Mouse (Mus musculus): Measurements from ENCODE around the gene Cnksr3. TPM values are rescaled to one million over a fixed set of nuclear protein-coding genes. Genes with fewer than 3 reads are reported as not detected.
A peak's percentile ranks its signal among the peaks of the same experiment; 100 is the strongest.

Cnksr3 gene
- polyA plus RNA-seq, 1 experiment from 2014 or later, result 13.6 TPM

DNA sequence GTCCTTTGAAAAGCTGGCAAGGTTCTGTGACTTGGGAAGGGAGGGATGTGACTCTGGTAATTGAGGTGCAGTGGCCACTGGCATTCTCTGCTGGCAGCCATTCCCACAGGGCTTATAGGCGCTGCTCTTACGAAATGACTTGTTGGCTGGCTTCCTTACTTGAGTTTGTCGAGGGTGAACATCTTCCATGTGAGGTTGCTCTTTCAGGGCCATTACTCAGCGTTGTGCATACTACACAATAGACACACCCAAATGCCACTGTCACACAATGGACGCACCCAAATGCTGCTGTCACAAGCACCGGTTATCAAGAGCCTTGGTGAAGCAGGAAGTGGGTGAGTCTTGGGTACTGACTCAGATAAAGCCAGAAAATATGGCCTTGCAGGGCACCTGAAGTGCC lies 22.8 kb downstream of the Cnksr3 start:
- no peak overlapping the region for H3K4me3 ChIP-seq (replicated peaks)
- H3K27me3 ChIP-seq (replicated peaks), result no peaks in the 10 kb centered on the region
- H3K9ac ChIP-seq, result no peak overlapping the region
- peaks cover 5% of the 10 kb centered on the region for H3K4me1 ChIP-seq (replicated peaks)
- no peaks in the 10 kb centered on the region for H3K9me3 ChIP-seq
- H3K4me2 ChIP-seq (replicated peaks), result no peak overlapping the region
- H3K27ac ChIP-seq, result no peak overlapping the region
- no peak for ATAC-seq
- WGBS, result 69% methylated on average over 6 of the region's 6 CpGs
- no peaks in the 10 kb centered on the region for H3K36me3 ChIP-seq

DNA sequence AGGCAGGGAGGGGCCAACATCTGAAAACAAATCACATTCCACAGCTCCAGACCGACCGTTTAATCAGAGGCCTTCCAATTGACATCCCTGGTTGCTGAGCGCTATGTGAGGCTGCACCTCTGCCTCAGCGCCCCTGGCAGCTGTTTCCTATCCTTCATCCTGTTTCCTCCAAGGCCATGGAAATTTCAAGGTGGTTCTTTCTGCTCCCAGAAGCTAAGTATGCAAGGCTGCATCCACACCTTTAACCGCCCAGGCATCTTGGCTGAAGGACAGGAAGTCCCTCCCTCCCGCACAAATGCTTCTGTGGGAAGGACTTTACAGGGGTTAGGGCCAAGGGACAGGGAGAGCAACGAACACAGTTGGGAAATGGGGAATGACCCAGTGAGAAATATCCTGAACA lies 24.2 kb downstream of the Cnksr3 start:
- Histone ChIP-seq H3K27me3 (replicated peaks) (no peaks in the 10 kb centered on the region), H3K9me3 (no peaks in the 10 kb centered on the region), H3K36me3 (no peaks in the 10 kb centered on the region), H3K4me1 (replicated peaks) (peaks cover 15% of the 10 kb centered on the region), H3K4me2 (replicated peaks) (no peak overlapping the region), H3K9ac (no peak overlapping the region), H3K4me3 (replicated peaks) (no peak overlapping the region), H3K27ac (no peak overlapping the region)
- WGBS, result 42% methylated on average over 7 of the region's 7 CpGs
- ATAC-seq, result no peak

DNA sequence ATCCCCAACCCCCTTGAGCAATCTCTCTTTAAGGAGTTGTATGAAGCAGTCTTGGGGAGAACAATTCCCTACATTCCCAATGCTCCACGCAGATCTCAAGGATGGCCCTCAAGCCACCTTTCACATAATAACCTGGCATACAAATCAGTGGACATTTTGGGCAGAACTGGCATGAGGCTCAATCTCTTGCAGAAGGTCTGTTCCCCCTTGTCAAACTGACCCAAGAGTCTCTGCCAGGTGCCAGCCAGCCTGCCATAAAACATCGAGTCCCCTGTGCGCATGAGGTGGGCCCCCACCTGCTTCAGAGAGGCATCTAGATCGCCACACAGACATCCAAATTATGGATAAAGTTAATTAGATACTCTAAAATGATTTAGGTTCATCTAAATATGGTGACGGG lies 25.0 kb downstream of the Cnksr3 start:
- Histone ChIP-seq H3K4me3 (replicated peaks) (no peak overlapping the region), H3K27me3 (replicated peaks) (no peaks in the 10 kb centered on the region), H3K4me1 (replicated peaks) (peaks cover 23% of the 10 kb centered on the region), H3K9ac (no peak overlapping the region), H3K36me3 (no peaks in the 10 kb centered on the region), H3K4me2 (replicated peaks) (no peak overlapping the region), H3K9me3 (no peaks in the 10 kb centered on the region), H3K27ac (no peak overlapping the region)
- no peak for ATAC-seq
- 90% methylated on average over 5 of the region's 5 CpGs for WGBS

DNA sequence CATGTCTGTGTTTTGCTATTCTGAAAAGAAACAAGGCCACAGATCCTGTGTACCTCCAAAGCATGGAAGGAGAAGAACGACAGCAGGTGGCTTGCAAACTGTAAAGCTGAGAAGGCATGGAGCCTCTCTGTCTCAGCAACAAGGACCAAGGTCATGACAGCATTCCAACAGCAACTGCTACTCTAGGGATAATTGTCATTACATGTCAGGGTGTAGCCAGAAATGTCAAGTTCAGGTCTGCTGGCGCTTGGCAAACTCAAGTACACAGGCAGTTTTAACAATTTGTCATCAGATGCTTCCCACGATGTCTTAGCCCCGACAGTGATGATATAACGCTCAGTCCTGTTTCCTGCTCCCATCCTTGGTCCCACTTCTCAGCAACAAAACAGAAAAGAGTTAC lies 26.0 kb downstream of the Cnksr3 start:
- no peak for ATAC-seq
- H3K4me3 ChIP-seq (replicated peaks), result no peak overlapping the region
- peaks cover 21% of the 10 kb centered on the region for H3K4me1 ChIP-seq (replicated peaks)
- no peak overlapping the region for H3K9ac ChIP-seq
- H3K27me3 ChIP-seq (replicated peaks), result no peaks in the 10 kb centered on the region
- H3K36me3 ChIP-seq, result no peaks in the 10 kb centered on the region
- H3K4me2 ChIP-seq (replicated peaks), result no peak overlapping the region
- H3K27ac ChIP-seq, result no peak overlapping the region
- H3K9me3 ChIP-seq, result no peaks in the 10 kb centered on the region
- WGBS, result 84% methylated on average over 5 of the region's 5 CpGs

DNA sequence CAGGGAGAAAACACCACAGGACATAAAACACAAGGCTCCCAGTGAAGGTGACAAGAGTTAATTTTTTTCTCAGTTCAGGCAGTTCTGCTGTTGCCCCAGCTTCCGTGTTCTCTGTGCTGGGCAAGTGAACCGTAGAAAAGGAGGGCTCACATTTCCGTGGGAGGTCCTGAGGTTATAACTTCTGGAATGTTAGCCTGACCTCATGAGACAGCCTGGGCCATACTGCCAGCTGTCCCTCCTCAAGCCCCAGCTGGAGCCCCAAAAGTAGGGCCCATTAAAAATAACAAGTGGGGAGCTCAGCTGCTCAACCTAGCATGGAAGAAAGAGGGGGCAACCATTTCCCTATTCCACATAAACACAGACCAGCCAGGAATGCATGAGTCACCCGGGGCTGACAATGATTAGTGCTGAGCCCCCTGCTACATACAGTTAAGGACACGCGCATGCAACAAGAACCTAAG lies 28.8 kb downstream of the Cnksr3 start:
- Histone ChIP-seq H3K4me2 (replicated peaks) (peak overlapping the region; percentile 38), H3K9ac (no peak overlapping the region), H3K27ac (peak overlapping the region; percentile 75), H3K4me1 (replicated peaks) (peaks cover 31% of the 10 kb centered on the region), H3K9me3 (no peaks in the 10 kb centered on the region), H3K36me3 (no peaks in the 10 kb centered on the region), H3K4me3 (replicated peaks) (no peak overlapping the region), H3K27me3 (replicated peaks) (no peaks in the 10 kb centered on the region)
- 16% methylated on average over 6 of the region's 6 CpGs for WGBS
- ATAC-seq, result peak; percentile 68

DNA sequence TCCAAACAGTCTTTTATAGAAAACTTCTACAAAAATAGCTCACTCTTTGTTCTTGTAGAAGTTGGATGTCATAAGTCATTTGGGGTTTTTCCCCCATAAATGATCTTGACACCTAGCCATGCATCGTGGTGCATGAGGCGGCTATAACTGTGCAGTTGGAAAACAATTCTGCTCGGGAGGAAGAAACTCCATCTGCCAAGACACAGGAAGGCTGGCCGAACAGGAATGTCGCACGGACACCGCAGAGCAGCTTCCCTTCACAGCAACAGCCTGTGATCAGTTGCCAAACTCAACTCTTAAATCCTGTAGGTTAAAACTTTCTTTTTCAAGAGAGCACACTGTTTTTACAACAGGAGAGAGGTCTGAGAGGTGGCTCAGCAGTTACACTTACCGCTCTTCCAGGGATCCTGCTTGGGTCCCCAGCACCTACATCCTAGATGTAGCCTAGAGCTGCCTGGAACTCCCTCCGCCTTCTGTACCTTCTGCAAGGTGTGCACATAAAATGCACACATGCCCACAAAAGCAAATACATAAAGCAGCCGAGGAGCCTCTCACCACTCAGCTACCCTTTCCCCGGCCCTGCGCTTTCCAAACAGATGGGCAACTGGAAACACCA lies 29.4 kb downstream of the Cnksr3 start:
- peak; percentile 24 for ATAC-seq
- Histone ChIP-seq H3K36me3 (no peaks in the 10 kb centered on the region), H3K4me1 (replicated peaks) (peaks cover 31% of the 10 kb centered on the region), H3K27ac (peak overlapping the region; percentile 75), H3K27me3 (replicated peaks) (no peaks in the 10 kb centered on the region), H3K4me3 (replicated peaks) (no peak overlapping the region), H3K9me3 (no peaks in the 10 kb centered on the region), H3K4me2 (replicated peaks) (peak overlapping the region; percentile 38), H3K9ac (no peak overlapping the region)
- WGBS, result 38% methylated on average over 12 of the region's 12 CpGs

DNA sequence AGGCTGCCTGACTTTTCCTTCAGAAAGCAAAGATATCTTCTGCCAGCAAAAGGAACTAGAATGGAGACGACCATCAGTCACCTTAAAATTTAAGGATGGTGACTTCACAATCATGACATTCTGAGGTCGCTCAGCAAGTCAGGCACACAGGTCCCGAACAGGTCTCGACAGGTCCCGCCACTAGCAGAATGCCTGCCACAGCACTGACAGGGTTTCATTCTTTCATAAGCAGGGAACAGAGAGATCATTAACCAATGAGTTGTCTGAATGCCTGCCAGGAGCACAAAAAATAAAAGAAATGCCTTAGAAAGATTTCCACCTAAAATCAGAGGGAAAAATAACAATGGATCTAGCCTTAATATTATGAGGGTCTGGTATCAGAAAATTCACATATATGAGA lies 31.7 kb downstream of the Cnksr3 start:
- H3K4me2 ChIP-seq (replicated peaks), result no peak overlapping the region
- no peak overlapping the region for H3K9ac ChIP-seq
- H3K4me3 ChIP-seq (replicated peaks), result no peak overlapping the region
- WGBS, result 88% methylated on average over 5 of the region's 5 CpGs
- peaks cover 31% of the 10 kb centered on the region for H3K4me1 ChIP-seq (replicated peaks)
- no peak overlapping the region for H3K27ac ChIP-seq
- ATAC-seq, result no peak
- H3K36me3 ChIP-seq, result no peaks in the 10 kb centered on the region
- H3K27me3 ChIP-seq (replicated peaks), result no peaks in the 10 kb centered on the region
- H3K9me3 ChIP-seq, result no peaks in the 10 kb centered on the region

DNA sequence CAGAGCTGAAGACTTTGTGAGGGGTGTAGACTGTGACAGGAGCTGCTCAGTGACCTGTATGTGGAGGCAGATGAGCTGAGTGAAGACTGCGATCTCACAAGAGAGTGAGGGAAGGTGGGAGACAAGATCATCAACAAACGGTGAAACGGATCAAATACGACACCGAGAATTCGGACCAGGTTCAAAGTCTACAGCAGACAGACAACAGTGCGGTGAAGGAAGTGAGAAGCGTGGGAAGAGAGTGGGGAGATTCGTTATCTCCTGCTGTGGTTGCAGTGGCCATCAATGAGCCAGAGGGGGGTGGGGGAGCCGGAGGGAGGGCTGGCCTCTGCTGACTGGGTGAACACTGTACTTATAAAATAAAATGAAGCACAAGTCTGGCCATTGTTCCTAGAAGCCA lies 33.5 kb downstream of the Cnksr3 start:
- Histone ChIP-seq H3K4me2 (replicated peaks) (no peak overlapping the region), H3K4me1 (replicated peaks) (peaks cover 28% of the 10 kb centered on the region), H3K4me3 (replicated peaks) (no peak overlapping the region), H3K27me3 (replicated peaks) (no peaks in the 10 kb centered on the region), H3K9me3 (no peaks in the 10 kb centered on the region), H3K9ac (no peak overlapping the region), H3K27ac (no peak overlapping the region), H3K36me3 (no peaks in the 10 kb centered on the region)
- no peak for ATAC-seq
- 57% methylated on average over 10 of the region's 10 CpGs for WGBS

DNA sequence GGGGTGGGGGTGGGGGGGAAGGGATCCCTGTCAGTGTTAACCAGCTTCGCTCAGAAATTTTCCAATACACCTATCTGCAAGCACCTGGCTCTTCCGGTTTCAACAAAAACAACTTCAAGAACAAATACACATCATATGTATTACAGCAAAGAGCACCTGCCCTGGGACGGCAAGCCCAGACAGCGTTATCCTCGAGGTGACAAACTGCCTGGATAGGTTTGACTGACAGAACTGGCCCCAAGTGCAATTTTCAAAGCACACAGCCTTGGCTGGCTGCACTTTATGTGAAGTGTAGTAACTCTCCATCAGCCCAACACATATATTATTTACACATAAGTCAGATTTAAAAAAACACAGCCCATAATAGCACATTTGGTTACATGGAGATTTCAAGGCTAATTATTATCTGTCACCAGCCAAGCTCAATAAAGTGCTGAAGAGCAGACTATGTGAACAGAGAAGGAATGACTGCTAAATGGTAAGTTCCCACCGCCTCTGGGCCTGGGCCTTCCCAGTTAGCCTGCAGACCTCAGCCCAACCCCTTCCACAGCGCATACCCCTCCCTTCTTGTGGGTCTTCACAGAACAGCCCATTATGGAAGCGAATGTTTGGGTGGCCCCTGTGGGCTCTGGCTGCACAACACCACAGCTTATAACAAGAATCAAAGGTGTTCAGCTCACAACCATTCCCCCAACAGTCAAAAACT lies 35.7 kb downstream of the Cnksr3 start:
- Histone ChIP-seq H3K4me2 (replicated peaks) (no peak overlapping the region), H3K4me3 (replicated peaks) (no peak overlapping the region), H3K27ac (no peak overlapping the region), H3K27me3 (replicated peaks) (no peaks in the 10 kb centered on the region), H3K36me3 (no peaks in the 10 kb centered on the region), H3K4me1 (replicated peaks) (peaks cover 9% of the 10 kb centered on the region; the same call in 1 of the 2 replicates), H3K9ac (no peak overlapping the region), H3K9me3 (no peaks in the 10 kb centered on the region)
- WGBS, result 82% methylated on average over 8 of the region's 8 CpGs
- no peak for ATAC-seq

DNA sequence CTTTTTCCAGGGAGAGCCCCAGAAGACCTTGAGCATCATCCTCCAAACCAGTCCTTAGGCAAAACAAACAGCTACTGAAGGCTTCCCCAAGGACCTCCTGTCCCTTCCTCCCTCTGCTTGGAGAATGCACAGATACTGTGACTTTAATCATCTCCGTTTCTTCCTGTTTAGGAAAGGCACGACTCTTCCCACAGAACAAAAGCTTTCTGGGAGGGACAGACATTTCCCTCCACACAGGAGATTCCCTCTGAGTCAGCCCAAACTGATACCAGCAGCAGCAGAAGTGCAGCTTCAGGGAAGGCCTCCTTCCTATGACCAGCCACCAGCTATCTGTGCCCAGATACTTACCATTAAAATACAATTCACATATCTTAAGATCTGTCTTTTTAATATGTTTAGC lies 37.6 kb downstream of the Cnksr3 start:
- WGBS, result 33% methylated on average over 2 of the region's 2 CpGs
- Histone ChIP-seq H3K9ac (no peak overlapping the region), H3K4me1 (replicated peaks) (peaks cover 8% of the 10 kb centered on the region; the same call in 1 of the 2 replicates), H3K36me3 (no peaks in the 10 kb centered on the region), H3K9me3 (no peaks in the 10 kb centered on the region), H3K4me2 (replicated peaks) (no peak overlapping the region), H3K27me3 (replicated peaks) (no peaks in the 10 kb centered on the region), H3K27ac (peak overlapping the region; percentile 33; the same call in 1 of the 2 replicates), H3K4me3 (replicated peaks) (no peak overlapping the region)
- no peak for ATAC-seq

DNA sequence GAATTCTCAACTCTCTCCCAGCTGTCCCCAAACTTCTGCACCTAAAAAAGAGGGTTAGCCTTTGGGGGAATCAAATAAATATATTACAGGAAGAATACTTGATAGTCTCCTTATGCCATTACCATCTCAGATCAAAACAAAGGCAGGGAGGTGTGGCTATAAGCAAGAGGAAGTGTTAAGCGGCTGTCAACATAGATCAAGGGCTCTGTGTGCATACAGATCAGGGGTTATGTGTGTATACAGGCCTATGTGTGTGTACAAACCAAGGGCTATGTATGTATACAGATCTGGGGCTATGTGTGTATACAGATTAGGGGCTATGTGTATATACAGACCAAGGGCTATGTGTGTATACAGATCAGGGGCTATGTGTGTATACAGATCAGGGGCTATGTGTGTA lies 38.9 kb downstream of the Cnksr3 start:
- no peak overlapping the region for H3K4me2 ChIP-seq (replicated peaks)
- H3K27me3 ChIP-seq (replicated peaks), result no peaks in the 10 kb centered on the region
- no peak for ATAC-seq
- no peak overlapping the region for H3K9ac ChIP-seq
- H3K4me1 ChIP-seq (replicated peaks), result no peaks in the 10 kb centered on the region
- H3K27ac ChIP-seq, result no peak overlapping the region
- 65% methylated on average over 1 of the region's 1 CpGs for WGBS
- no peak overlapping the region for H3K4me3 ChIP-seq (replicated peaks)
- H3K36me3 ChIP-seq, result no peaks in the 10 kb centered on the region
- no peaks in the 10 kb centered on the region for H3K9me3 ChIP-seq

DNA sequence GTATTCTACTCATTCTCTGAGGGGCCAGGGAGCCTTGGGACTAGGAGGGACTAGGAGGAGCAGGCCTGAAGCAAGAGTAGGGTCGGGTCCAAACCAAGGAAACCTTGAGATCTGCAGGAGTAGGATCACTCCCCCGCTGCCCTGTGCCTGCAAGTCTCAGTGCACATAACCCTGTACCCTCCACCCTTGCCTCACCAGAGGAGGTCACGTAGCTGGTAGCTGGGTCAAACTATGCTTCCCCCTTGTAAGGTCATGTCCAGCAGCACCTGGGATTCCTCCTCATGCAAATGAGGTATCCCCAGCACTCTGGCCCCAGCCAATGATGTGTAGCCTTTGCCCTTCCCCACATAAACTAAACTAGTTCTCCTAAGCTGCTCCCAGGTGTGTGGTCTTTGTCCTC lies 41.6 kb downstream of the Cnksr3 start:
- H3K4me3 ChIP-seq (replicated peaks), result no peak overlapping the region
- H3K27ac ChIP-seq, result no peak overlapping the region
- no peak overlapping the region for H3K4me2 ChIP-seq (replicated peaks)
- H3K9me3 ChIP-seq, result no peaks in the 10 kb centered on the region
- H3K36me3 ChIP-seq, result no peaks in the 10 kb centered on the region
- ATAC-seq, result no peak
- H3K27me3 ChIP-seq (replicated peaks), result no peaks in the 10 kb centered on the region
- WGBS, result 100% methylated on average over 3 of the region's 3 CpGs
- no peaks in the 10 kb centered on the region for H3K4me1 ChIP-seq (replicated peaks)
- H3K9ac ChIP-seq, result no peak overlapping the region

DNA sequence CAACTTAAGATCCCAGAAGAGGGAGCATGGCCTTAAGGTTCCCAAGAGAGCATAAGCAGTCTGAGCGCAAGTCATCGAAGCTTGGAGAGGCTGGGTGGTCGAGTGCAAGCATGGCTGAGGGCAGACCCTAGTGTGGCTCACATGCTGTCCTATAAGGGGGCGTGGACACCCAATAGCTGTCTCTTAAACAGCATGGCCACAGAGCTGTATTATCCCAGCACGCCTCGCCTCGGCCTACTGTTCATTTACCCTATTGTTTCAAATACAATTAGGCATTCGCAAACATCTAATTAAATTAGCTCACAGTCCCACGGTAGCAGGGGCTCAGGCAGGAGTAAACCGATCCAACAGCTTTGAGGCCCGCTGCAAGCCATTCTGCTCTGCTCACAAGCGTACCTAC lies 49.0 kb downstream of the Cnksr3 start:
- Histone ChIP-seq H3K36me3 (no peaks in the 10 kb centered on the region), H3K4me2 (replicated peaks) (no peak overlapping the region), H3K9ac (no peak overlapping the region), H3K9me3 (no peaks in the 10 kb centered on the region), H3K27ac (no peak overlapping the region), H3K4me1 (replicated peaks) (peaks cover 20% of the 10 kb centered on the region), H3K4me3 (replicated peaks) (no peak overlapping the region), H3K27me3 (replicated peaks) (no peaks in the 10 kb centered on the region)
- 78% methylated on average over 12 of the region's 12 CpGs for WGBS
- ATAC-seq, result no peak
